In the genomic region with DNA sequence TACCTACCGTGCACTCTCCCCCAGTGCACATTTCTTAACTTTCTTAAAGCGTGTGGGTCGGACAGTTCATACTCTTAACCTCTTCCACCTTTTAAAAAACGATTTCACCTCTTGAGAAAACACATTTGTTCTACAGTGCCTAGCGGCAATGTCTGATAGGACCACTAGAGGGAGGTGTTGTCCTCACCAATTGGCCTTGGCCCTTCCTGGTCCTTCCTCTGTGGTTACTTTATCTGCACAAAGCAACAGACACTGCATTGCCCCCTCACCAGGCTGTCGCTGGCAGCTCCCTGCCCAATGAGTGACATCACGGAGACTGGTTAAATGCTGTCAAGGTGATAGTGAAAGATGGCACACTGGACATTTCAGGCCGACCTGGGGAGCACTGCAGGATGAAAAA, we compare ENCODE assay signal across 8 mouse cellular contexts. TPM values are rescaled to one million over a fixed set of nuclear protein-coding genes. Genes with fewer than 3 reads are reported as not detected.
DNase-seq lines count a peak whose midpoint lies in the region; ATAC-seq and TF ChIP-seq lines count a peak whose summit lies in the region.

No protein-coding gene starts in this region.

- H3K9ac ChIP-seq in midbrain, embryonic 16.5 days (ENCODE audit: low read depth, low read length): no peak overlapping the region

- H3K4me2 ChIP-seq in midbrain, embryonic 16.5 days (ENCODE audit: low read length): no peak overlapping the region

- TF ChIP-seq CTCF in kidney, adult 2 months (conservative IDR thresholded peaks at IDR 0.05; ENCODE audit: insufficient read depth, insufficient read length, low read depth, low read length): peak; percentile 90
- peak; percentile 62; the same call in 1 of the 2 replicates for TF ChIP-seq CTCF in testis, adult 2 months (IDR thresholded peaks at IDR 0.05; ENCODE audit: control insufficient read depth, insufficient read depth, insufficient replicate concordance, low read depth, low read length)

- ATAC-seq in midbrain, embryonic 16.5 days: peak; percentile 68; the same call in 1 of the 2 replicates

- TF ChIP-seq POLR2A in kidney, adult 2 months (IDR thresholded peaks at IDR 0.05; ENCODE audit: low read depth, low read length): no peak
- TF ChIP-seq POLR2A in testis, adult 2 months (IDR thresholded peaks at IDR 0.05; ENCODE audit: control insufficient read depth, low read depth, low read length): no peak

- H3K27ac ChIP-seq in heart, embryonic 10.5 days: no peak overlapping the region
- H3K27ac ChIP-seq in kidney, adult 2 months (ENCODE audit: insufficient read depth, low read depth, low read length): no peak overlapping the region
- H3K27ac ChIP-seq in limb, embryonic 10.5 days: no peak overlapping the region
- H3K27ac ChIP-seq in midbrain, embryonic 16.5 days (ENCODE audit: low read length): no peak overlapping the region
- no peak overlapping the region for H3K27ac ChIP-seq in testis, adult 2 months (ENCODE audit: control insufficient read depth, insufficient read depth, low read depth, low read length)

- peak; percentile 83 for DNase-seq in heart, embryonic 10.5 days (ENCODE audit: low spot score)
- DNase-seq in heart, postnatal 25 days (ENCODE audit: low spot score): no peak
- peak; percentile 78 for DNase-seq in cerebellum, adult 9-10 months
- peak; percentile 30 to 79 for DNase-seq in frontal cortex, postnatal 14 days (ENCODE audit: low spot score in 2 of 2)
- peak; percentile 68 for DNase-seq in kidney, adult 2 months
- DNase-seq in limb, embryonic 10.5 days (ENCODE audit: low spot score): peak; percentile 77

- intact Hi-C loops in heart, postnatal 25 days (cut with DNase I): loop anchor here (1.0 to 10.0 kb wide), 4 partner anchors 161 to 584 kb away; no protein-coding TSS in a partner anchor

- no peaks in the 10 kb centered on the region for H3K36me3 ChIP-seq in heart, embryonic 10.5 days
- no peaks in the 10 kb centered on the region for H3K36me3 ChIP-seq in kidney, adult 2 months (ENCODE audit: control insufficient read depth, insufficient read depth, low read length)
- no peaks in the 10 kb centered on the region for H3K36me3 ChIP-seq in limb, embryonic 10.5 days
- H3K36me3 ChIP-seq in midbrain, embryonic 16.5 days (ENCODE audit: control insufficient read depth, insufficient read depth, low read length): no peaks in the 10 kb centered on the region
- H3K36me3 ChIP-seq in testis, adult 2 months (ENCODE audit: control insufficient read depth, insufficient read depth, low read length): no peaks in the 10 kb centered on the region

- no peaks in the 10 kb centered on the region for H3K9me3 ChIP-seq in heart, embryonic 10.5 days
- H3K9me3 ChIP-seq in limb, embryonic 10.5 days (replicated peaks): no peaks in the 10 kb centered on the region
- H3K9me3 ChIP-seq in midbrain, embryonic 16.5 days (replicated peaks; ENCODE audit: control insufficient read depth, low read length, poor library complexity, severe bottlenecking): no peaks in the 10 kb centered on the region

- WGBS in heart, embryonic 10.5 days: 21% methylated on average over 8 of the region's 8 CpGs
- WGBS in kidney, adult 2 months: 12% methylated on average over 8 of the region's 8 CpGs
- WGBS in limb, embryonic 10.5 days: 23% methylated on average over 8 of the region's 8 CpGs
- WGBS in midbrain, embryonic 16.5 days: 15% methylated on average over 8 of the region's 8 CpGs

- H3K4me1 ChIP-seq in heart, embryonic 10.5 days: peaks cover 4% of the 10 kb centered on the region
- H3K4me1 ChIP-seq in kidney, adult 2 months (ENCODE audit: control insufficient read depth, insufficient read depth, low read length): no peaks in the 10 kb centered on the region
- peaks cover 18% of the 10 kb centered on the region for H3K4me1 ChIP-seq in limb, embryonic 10.5 days
- no peaks in the 10 kb centered on the region for H3K4me1 ChIP-seq in midbrain, embryonic 16.5 days (ENCODE audit: control insufficient read depth, insufficient read depth, low read length)
- peaks cover 9% of the 10 kb centered on the region for H3K4me1 ChIP-seq in testis, adult 2 months (ENCODE audit: control insufficient read depth, insufficient read depth, low read length)

- H3K27me3 ChIP-seq in heart, embryonic 10.5 days (ENCODE audit: insufficient read depth, poor library complexity, severe bottlenecking): peaks cover 24% of the 10 kb centered on the region
- no peaks in the 10 kb centered on the region for H3K27me3 ChIP-seq in kidney, adult 2 months (replicated peaks; ENCODE audit: control insufficient read depth, insufficient read depth, low read length)
- H3K27me3 ChIP-seq in limb, embryonic 10.5 days (ENCODE audit: low read depth, poor library complexity, severe bottlenecking): no peaks in the 10 kb centered on the region
- no peaks in the 10 kb centered on the region for H3K27me3 ChIP-seq in midbrain, embryonic 16.5 days (ENCODE audit: control insufficient read depth, insufficient read depth, low read depth, low read length)
- H3K27me3 ChIP-seq in testis, adult 2 months (ENCODE audit: control insufficient read depth, insufficient read depth, low read length): no peaks in the 10 kb centered on the region

- no peak overlapping the region for H3K4me3 ChIP-seq in heart, embryonic 10.5 days
- no peak overlapping the region for H3K4me3 ChIP-seq in kidney, adult 2 months (ENCODE audit: insufficient read depth, low read depth, low read length)
- no peak overlapping the region for H3K4me3 ChIP-seq in limb, embryonic 10.5 days
- no peak overlapping the region for H3K4me3 ChIP-seq in midbrain, embryonic 16.5 days (ENCODE audit: low read depth, low read length)
- no peak overlapping the region for H3K4me3 ChIP-seq in testis, adult 2 months (ENCODE audit: control insufficient read depth, low read depth, low read length)

RNA-seq across cellular contexts. Expression of a gene that starts 40.3 kb away (rescaled TPM):
- 2.2 and 7.5 TPM in 2 replicates for polyA plus RNA-seq in heart, embryonic 10.5 days (2016; fragmentation: Nextera tagmentation; extraction: Ambion mirVana)
- total RNA-seq in heart, postnatal 25 days (2021): 1 to 10 TPM; 1.3 to 1.9 TPM
- 0.44 and 0.52 TPM in 2 replicates for polyA plus RNA-seq in kidney, adult 2 months (2012; rRNA removed)
- polyA plus RNA-seq in limb, embryonic 10.5 days (2016; fragmentation: Nextera tagmentation; extraction: Ambion mirVana): 16.6 and 17.5 TPM in 2 replicates
- 1.1 TPM in 2 replicates for polyA plus RNA-seq in midbrain, embryonic 16.5 days (2015; fragmentation: Nextera tagmentation; extraction: Ambion mirVana)
- polyA plus RNA-seq in testis, adult 2 months (2012; rRNA removed): 1.3 and 1.4 TPM in 2 replicates
